Mouse (Mus musculus): ENCODE results near the gene Cdk5rap2.
A peak's percentile ranks its signal among the peaks of the same experiment; 100 is the strongest.

Gene Cdk5rap2

GRCm38 (mm10) chr4:70259726-70260418, 150.4 kb downstream of the Cdk5rap2 start:
- DNase-seq, result no peak

- DNase-seq, result no peak
These were observed 151.4 kb downstream of the Cdk5rap2 start for GRCm38 (mm10) chr4:70258826-70259225.

GRCm38 (mm10) chr4:70258205-70258604, 152.0 kb downstream of the Cdk5rap2 start:
- no peak for DNase-seq

- no peak for DNase-seq
These were observed 158.5 kb downstream of the Cdk5rap2 start for GRCm38 (mm10) chr4:70251782-70252181.

- no peak for DNase-seq
These were observed 164.5 kb downstream of the Cdk5rap2 start for GRCm38 (mm10) chr4:70245706-70246105.

GRCm38 (mm10) chr4:70243561-70244120, 166.6 kb downstream of the Cdk5rap2 start:
- DNase-seq, result no peak

GRCm38 (mm10) chr4:70239731-70240130, 170.5 kb downstream of the Cdk5rap2 start:
- DNase-seq, result no peak

- DNase-seq, result no peak
These were observed 171.4 kb downstream of the Cdk5rap2 start for GRCm38 (mm10) chr4:70238862-70239261.

- no peak for DNase-seq
These were observed 177.9 kb downstream of the Cdk5rap2 start for GRCm38 (mm10) chr4:70232383-70232782.

GRCm38 (mm10) chr4:70229874-70230273, 180.4 kb downstream of the Cdk5rap2 start:
- no peak for DNase-seq

- DNase-seq, result no peak
These were observed 181.9 kb downstream of the Cdk5rap2 start for GRCm38 (mm10) chr4:70228350-70228749.

- DNase-seq, result no peak
These were observed 182.6 kb downstream of the Cdk5rap2 start for GRCm38 (mm10) chr4:70227667-70228066.

GRCm38 (mm10) chr4:70224503-70224902, 185.7 kb downstream of the Cdk5rap2 start:
- DNase-seq, result no peak

GRCm38 (mm10) chr4:70221878-70222277, 188.4 kb downstream of the Cdk5rap2 start:
- DNase-seq, result no peak

- DNase-seq, result no peak
These were observed 188.9 kb downstream of the Cdk5rap2 start for GRCm38 (mm10) chr4:70221370-70221769.

GRCm38 (mm10) chr4:70220277-70221180, 189.7 kb downstream of the Cdk5rap2 start:
- peak; percentile 29 for DNase-seq

- DNase-seq, result no peak
These were observed 190.5 kb downstream of the Cdk5rap2 start for GRCm38 (mm10) chr4:70219776-70220175.

GRCm38 (mm10) chr4:70185971-70186370, 224.3 kb downstream of the Cdk5rap2 start:
- no peak for DNase-seq

All from kidney, adult 9 months (tissue).